Mouse (Mus musculus): ENCODE data around the gene Map3k14. TPM values are rescaled to one million over a fixed set of nuclear protein-coding genes. Genes with fewer than 3 reads are reported as not detected.

The Map3k14 gene
- not detected for polyA plus RNA-seq (2014; fragmentation: Illumina TruSeq; extraction: RNeasy Lipid Tissue Mini Kit (QIAGEN cat#74804))

GRCm38 (mm10) chr11:103267346-103268219, at the start of gene Map3k14:
Gene Map3k14, minus strand, starts transcription at chr11:103267472.

GRCm38 (mm10) chr11:103217790-103218516, 49.3 kb downstream of the Map3k14 start, which contains the start of gene Spata32:
Gene Spata32, minus strand, starts transcription at chr11:103218432.

GRCm38 (mm10) chr11:103208458-103208857, 58.8 kb downstream of the Map3k14 start, which contains the start of gene 1700023F06Rik:
Gene 1700023F06Rik, minus strand, starts transcription at chr11:103208558.

GRCm38 (mm10) chr11:103170494-103171285, 96.6 kb downstream of the Map3k14 start, which contains the start of gene Fmnl1:
Gene Fmnl1, plus strand, starts transcription at chr11:103171107.

Other genes with a start within 250 kb of the Map3k14 start
- gene Nmt1, start 239.3 kb downstream of the Map3k14 start, polyA plus RNA-seq (2014; fragmentation: Illumina TruSeq; extraction: RNeasy Lipid Tissue Mini Kit (QIAGEN cat#74804)) = 10.2 TPM
- gene Dcakd, start 239.1 kb downstream of the Map3k14 start, polyA plus RNA-seq (2014; fragmentation: Illumina TruSeq; extraction: RNeasy Lipid Tissue Mini Kit (QIAGEN cat#74804)) = 10.7 TPM
- not detected for gene Plcd3, start 165.8 kb downstream of the Map3k14 start, polyA plus RNA-seq (2014; fragmentation: Illumina TruSeq; extraction: RNeasy Lipid Tissue Mini Kit (QIAGEN cat#74804))
- gene Acbd4, start 165.8 kb downstream of the Map3k14 start, polyA plus RNA-seq (2014; fragmentation: Illumina TruSeq; extraction: RNeasy Lipid Tissue Mini Kit (QIAGEN cat#74804)) = not detected
- 60.1 TPM for gene Hexim1, start 151.2 kb downstream of the Map3k14 start, polyA plus RNA-seq (2014; fragmentation: Illumina TruSeq; extraction: RNeasy Lipid Tissue Mini Kit (QIAGEN cat#74804))
- gene Hexim2, start 135.0 kb downstream of the Map3k14 start, polyA plus RNA-seq (2014; fragmentation: Illumina TruSeq; extraction: RNeasy Lipid Tissue Mini Kit (QIAGEN cat#74804)) = 3.1 TPM
- not detected for gene Fmnl1, start 96.4 kb downstream of the Map3k14 start, polyA plus RNA-seq (2014; fragmentation: Illumina TruSeq; extraction: RNeasy Lipid Tissue Mini Kit (QIAGEN cat#74804))
- not detected for gene 1700023F06Rik, start 58.9 kb downstream of the Map3k14 start, polyA plus RNA-seq (2014; fragmentation: Illumina TruSeq; extraction: RNeasy Lipid Tissue Mini Kit (QIAGEN cat#74804))
- gene Spata32, start 49.0 kb downstream of the Map3k14 start, polyA plus RNA-seq (2014; fragmentation: Illumina TruSeq; extraction: RNeasy Lipid Tissue Mini Kit (QIAGEN cat#74804)) = not detected
- 0.26 TPM for gene Arhgap27, start 96.2 kb upstream of the Map3k14 start, polyA plus RNA-seq (2014; fragmentation: Illumina TruSeq; extraction: RNeasy Lipid Tissue Mini Kit (QIAGEN cat#74804))
- gene Plekhm1, start 145.2 kb upstream of the Map3k14 start, polyA plus RNA-seq (2014; fragmentation: Illumina TruSeq; extraction: RNeasy Lipid Tissue Mini Kit (QIAGEN cat#74804)) = 1.1 TPM
- not detected for gene Lrrc37a, start 237.1 kb upstream of the Map3k14 start, polyA plus RNA-seq (2014; fragmentation: Illumina TruSeq; extraction: RNeasy Lipid Tissue Mini Kit (QIAGEN cat#74804))

Data from ovary, adult 10 weeks (tissue).